ENCODE assay signal across 10 mouse cellular contexts in genomic region chr9:60742516-60742915, GRCm38 (mm10). TPM values are rescaled to one million over a fixed set of nuclear protein-coding genes. Genes with fewer than 3 reads are reported as not detected.
DNase-seq lines count a peak whose midpoint lies in the region; ATAC-seq and TF ChIP-seq lines count a peak whose summit lies in the region.
"Had no signal": no experiment of that assay in that cellular context is flagged by ENCODE, and none has a peak within 500 bp of the region (broad histone marks: within the 10 kb centered on the region; RNA-seq: fewer than 3 reads in every experiment).

No protein-coding gene starts in this region.

- H3K27ac ChIP-seq in kidney, embryonic 16.5 days (ENCODE audit: low read length): no peak overlapping the region
- no peak overlapping the region for H3K27ac ChIP-seq in cerebellum, adult 2 months (ENCODE audit: insufficient read depth, low read length)
- no peak overlapping the region for H3K27ac ChIP-seq in heart, embryonic 15.5 days
- H3K27ac ChIP-seq in midbrain, embryonic 13.5 days: no peak overlapping the region

- no peak overlapping the region; the same call in 1 of the 2 replicates for H3K9ac ChIP-seq in kidney, embryonic 16.5 days (replicated peaks; ENCODE audit: low read length)
- H3K9ac ChIP-seq in heart, embryonic 15.5 days: no peak overlapping the region
- no peak overlapping the region for H3K9ac ChIP-seq in midbrain, embryonic 13.5 days (replicated peaks)
- H3K9ac ChIP-seq: limb, embryonic 15.5 days had no signal

- peaks cover 6% of the 10 kb centered on the region; the same call in 1 of the 2 replicates for H3K36me3 ChIP-seq in kidney, embryonic 16.5 days (ENCODE audit: insufficient read depth, low read length)
- no peaks in the 10 kb centered on the region for H3K36me3 ChIP-seq in heart, embryonic 15.5 days
- H3K36me3 ChIP-seq in midbrain, embryonic 13.5 days: peaks cover 6% of the 10 kb centered on the region

- H3K4me2 ChIP-seq in kidney, embryonic 16.5 days (replicated peaks; ENCODE audit: low read depth, low read length): peak overlapping the region; percentile 57
- peak overlapping the region; percentile 56 for H3K4me2 ChIP-seq in heart, embryonic 15.5 days
- H3K4me2 ChIP-seq in midbrain, embryonic 13.5 days (replicated peaks): no peak overlapping the region

- peak overlapping the region; percentile 35; the same call in 1 of the 2 replicates for H3K4me3 ChIP-seq in kidney, embryonic 16.5 days (ENCODE audit: low read length)
- peak overlapping the region; percentile 64 for H3K4me3 ChIP-seq in cerebellum, adult 2 months (replicated peaks; ENCODE audit: insufficient read depth, low read depth, low read length)
- no peak overlapping the region for H3K4me3 ChIP-seq in heart, embryonic 15.5 days
- H3K4me3 ChIP-seq in midbrain, embryonic 13.5 days (replicated peaks): no peak overlapping the region
- H3K4me3 ChIP-seq: limb, embryonic 15.5 days had no signal

- 59% methylated on average over 9 of the region's 9 CpGs for WGBS in kidney, embryonic 16.5 days
- WGBS in cerebellum, adult 2 months: 13% methylated on average over 9 of the region's 9 CpGs
- 53% methylated on average over 9 of the region's 9 CpGs for WGBS in heart, embryonic 15.5 days
- 82% methylated on average over 9 of the region's 9 CpGs for WGBS in midbrain, embryonic 13.5 days

- H3K9me3 ChIP-seq in kidney, embryonic 16.5 days (ENCODE audit: low read length): peaks cover 4% of the 10 kb centered on the region; the same call in 1 of the 2 replicates
- no peaks in the 10 kb centered on the region for H3K9me3 ChIP-seq in heart, embryonic 15.5 days (replicated peaks)
- peaks cover 4% of the 10 kb centered on the region; the same call in 1 of the 2 replicates for H3K9me3 ChIP-seq in midbrain, embryonic 13.5 days
- H3K9me3 ChIP-seq: limb, embryonic 15.5 days had no signal

- ATAC-seq in kidney, embryonic 16.5 days (ENCODE audit: low FRiP score, low TSS enrichment): no peak
- no peak for ATAC-seq in heart, embryonic 15.5 days (replicated peaks; ENCODE audit: insufficient number of reproducible peaks, insufficient read depth, low FRiP score, low read depth)
- ATAC-seq in megakaryocyte-erythroid progenitor cell, adult 5-6 weeks (replicated peaks; ENCODE audit: low FRiP score, low TSS enrichment, poor library complexity, severe bottlenecking): no peak
- ATAC-seq in midbrain, embryonic 13.5 days: no peak
- ATAC-seq: Patski had no signal

- no peaks in the 10 kb centered on the region for H3K27me3 ChIP-seq in kidney, embryonic 16.5 days (ENCODE audit: insufficient read depth, low read length)
- no peaks in the 10 kb centered on the region for H3K27me3 ChIP-seq in cerebellum, adult 2 months (ENCODE audit: control insufficient read depth, insufficient read depth, low read length)
- no peaks in the 10 kb centered on the region for H3K27me3 ChIP-seq in heart, embryonic 15.5 days
- H3K27me3 ChIP-seq in midbrain, embryonic 13.5 days: no peaks in the 10 kb centered on the region
- H3K27me3 ChIP-seq: limb, embryonic 15.5 days; Patski had no signal

- peaks cover 11% of the 10 kb centered on the region; the same call in 1 of the 2 replicates for H3K4me1 ChIP-seq in kidney, embryonic 16.5 days (ENCODE audit: insufficient read depth, low read length)
- peaks cover 3% of the 10 kb centered on the region for H3K4me1 ChIP-seq in cerebellum, adult 2 months (ENCODE audit: control insufficient read depth, insufficient read depth, low read length)
- peaks cover 18% of the 10 kb centered on the region for H3K4me1 ChIP-seq in heart, embryonic 15.5 days (replicated peaks)
- no peaks in the 10 kb centered on the region for H3K4me1 ChIP-seq in midbrain, embryonic 13.5 days (replicated peaks)

- TF ChIP-seq CTCF in cerebellum, adult 2 months (IDR thresholded peaks at IDR 0.05; ENCODE audit: borderline replicate concordance, insufficient read depth, low read depth, low read length): peak; percentile 19; the same call in 1 of the 2 replicates

- DNase-seq in kidney, adult 9 months: no peak
- peak; percentile 74 to 79 for DNase-seq in cerebellum, adult 2 months
- DNase-seq in lung, postnatal 4 days: peak; percentile 48 to 72
- DNase-seq in retina, postnatal 1 day: no peak

- no peak for TF ChIP-seq POLR2A in cerebellum, adult 2 months (IDR thresholded peaks at IDR 0.05; ENCODE audit: borderline replicate concordance, insufficient read depth, low read length)

RNA-seq across cellular contexts. Expression of gene Larp6, which starts 29.7 kb away (rescaled TPM):
- 1.6 and 1.7 TPM in 2 replicates for polyA plus RNA-seq in kidney, embryonic 16.5 days (2015; fragmentation: Nextera tagmentation; extraction: Ambion mirVana)
- polyA plus RNA-seq in cerebellum, adult 2 months (2012; rRNA removed): 44.9 and 46.0 TPM in 2 replicates
- 0.79 and 1.3 TPM in 2 replicates for polyA plus RNA-seq in heart, embryonic 15.5 days (2015; fragmentation: Nextera tagmentation; extraction: Ambion mirVana)
- not detected in 2 replicates for total RNA-seq in megakaryocyte-erythroid progenitor cell, adult 5-6 weeks (2014; fragmentation: Nextera tagmentation)
- total RNA-seq in megakaryocyte-erythroid progenitor cell, adult 5-6 weeks (2017): not detected in 2 replicates
- 6.5 and 7.7 TPM in 2 replicates for polyA plus RNA-seq in midbrain, embryonic 13.5 days (2015; fragmentation: Nextera tagmentation; extraction: Ambion mirVana)
- polyA plus RNA-seq: Patski had no signal

RNA-seq across cellular contexts. Expression of gene Uaca, which starts 51.8 kb away (rescaled TPM):
- 38.0 and 40.4 TPM in 2 replicates for polyA plus RNA-seq in kidney, embryonic 16.5 days (2015; fragmentation: Nextera tagmentation; extraction: Ambion mirVana)
- polyA plus RNA-seq in cerebellum, adult 2 months (2012; rRNA removed): 6.7 TPM in 2 replicates
- polyA plus RNA-seq in heart, embryonic 15.5 days (2015; fragmentation: Nextera tagmentation; extraction: Ambion mirVana): 26.0 and 28.8 TPM in 2 replicates
- 1.2 TPM in 1 of 2 replicates, not detected in the other for total RNA-seq in megakaryocyte-erythroid progenitor cell, adult 5-6 weeks (2014; fragmentation: Nextera tagmentation)
- total RNA-seq in megakaryocyte-erythroid progenitor cell, adult 5-6 weeks (2017): 0.34 TPM in 1 of 2 replicates, not detected in the other
- polyA plus RNA-seq in midbrain, embryonic 13.5 days (2015; fragmentation: Nextera tagmentation; extraction: Ambion mirVana): 17.5 and 22.0 TPM in 2 replicates

RNA-seq across cellular contexts. Expression of gene Lrrc49, which starts 54.6 kb away (rescaled TPM):
- 15.8 and 16.7 TPM in 2 replicates for polyA plus RNA-seq in kidney, embryonic 16.5 days (2015; fragmentation: Nextera tagmentation; extraction: Ambion mirVana)
- 146 and 163 TPM in 2 replicates for polyA plus RNA-seq in cerebellum, adult 2 months (2012; rRNA removed)
- 9.4 and 10.1 TPM in 2 replicates for polyA plus RNA-seq in heart, embryonic 15.5 days (2015; fragmentation: Nextera tagmentation; extraction: Ambion mirVana)
- total RNA-seq in megakaryocyte-erythroid progenitor cell, adult 5-6 weeks (2014; fragmentation: Nextera tagmentation): 3.3 and 3.5 TPM in 2 replicates
- 3.0 and 3.1 TPM in 2 replicates for total RNA-seq in megakaryocyte-erythroid progenitor cell, adult 5-6 weeks (2017)
- polyA plus RNA-seq in midbrain, embryonic 13.5 days (2015; fragmentation: Nextera tagmentation; extraction: Ambion mirVana): 79.2 and 83.6 TPM in 2 replicates

Comparison
In these comparisons a context has a peak if more than half of its experiments do, and no peak if none do; other contexts are left out.
1. H3K4me3 ChIP-seq: peak in kidney, embryonic 16.5 days (single experiment) and cerebellum, adult 2 months (single experiment); none in heart, embryonic 15.5 days (single experiment) and midbrain, embryonic 13.5 days (single experiment).
2. DNase-seq: peak in cerebellum, adult 2 months (2 of 2) and lung, postnatal 4 days (2 of 2); none in kidney, adult 9 months (single experiment) and retina, postnatal 1 day (single experiment).